Mouse (Mus musculus) pancreas, adult 10 weeks (tissue): ENCODE data around the gene Prss8. TPM values are rescaled to one million over a fixed set of nuclear protein-coding genes. Genes with fewer than 3 reads are reported as not detected.

ENCODE experiments used
- polyA plus RNA-seq: library from polyadenylated mRNA; stranded (reverse); fragments of 350-450 nt; fragmentation: Illumina TruSeq; extraction: RNeasy Lipid Tissue Mini Kit (QIAGEN cat#74804); gene quantifications from one replicate; pipeline ENCODE4 v1.2.3, GENCODE M21; 2015; ENCODE audit warnings: low read depth, low replicate concordance; ENCODE audit not compliant: insufficient read depth

Prss8 gene
- 37.0 TPM for polyA plus RNA-seq

GRCm38 (mm10) chr7:127929923-127930322 lies at the start of gene Prss8:
TSS of gene Prss8 (minus strand) at chr7:127930104.

GRCm38 (mm10) chr7:127967004-127967921 lies 37.4 kb upstream of the Prss8 start, which contains the start of gene Fus:
TSS of gene Fus (plus strand) at chr7:127967457.

GRCm38 (mm10) chr7:127946470-127947023 lies 16.6 kb upstream of the Prss8 start, which contains the start of gene Prss36:
TSS of gene Prss36 (minus strand) at chr7:127946725.

GRCm38 (mm10) chr7:127912190-127912871 lies 17.6 kb downstream of the Prss8 start, which contains the start of gene Kat8:
TSS of gene Kat8 (plus strand) at chr7:127912516.

GRCm38 (mm10) chr7:127903971-127904796 lies 25.7 kb downstream of the Prss8 start, which contains the start of gene Bckdk:
TSS of gene Bckdk (plus strand) at chr7:127904082.

GRCm38 (mm10) chr7:127895442-127895841 lies 34.5 kb downstream of the Prss8 start, which contains the start of the genes Gm21974 and Vkorc1:
TSS of gene Gm21974 (minus strand) at chr7:127895454.
TSS of gene Vkorc1 (minus strand) at chr7:127895617.

GRCm38 (mm10) chr7:127890798-127891197 lies 39.1 kb downstream of the Prss8 start, which contains the start of gene Prss53:
TSS of gene Prss53 (minus strand) at chr7:127890970.

GRCm38 (mm10) chr7:127876467-127877348 lies 53.2 kb downstream of the Prss8 start, which contains the start of gene Zfp668:
TSS of gene Zfp668 (minus strand) at chr7:127876828.

GRCm38 (mm10) chr7:127876041-127876466 lies 53.9 kb downstream of the Prss8 start, which contains the start of gene Zfp646:
TSS of gene Zfp646 (plus strand) at chr7:127876221.

Other genes with a start within 250 kb of the Prss8 start
- gene Bcl7c, start 221.2 kb downstream of the Prss8 start, polyA plus RNA-seq = 12.7 TPM
- 1.5 TPM for gene Ctf1, start 217.4 kb downstream of the Prss8 start, polyA plus RNA-seq
- gene Ctf2, start 197.9 kb downstream of the Prss8 start, polyA plus RNA-seq = not detected
- 3.7 TPM for gene Fbxl19, start 185.6 kb downstream of the Prss8 start, polyA plus RNA-seq
- gene Orai3, start 160.3 kb downstream of the Prss8 start, polyA plus RNA-seq = 5.9 TPM
- gene Setd1a, start 153.4 kb downstream of the Prss8 start, polyA plus RNA-seq = 5.8 TPM
- 1.5 TPM for gene Gm49388, start 144.5 kb downstream of the Prss8 start, polyA plus RNA-seq
- gene Hsd3b7, start 129.5 kb downstream of the Prss8 start, polyA plus RNA-seq = 26.3 TPM
- 32.5 TPM for gene Stx4a, start 105.8 kb downstream of the Prss8 start, polyA plus RNA-seq
- 0.92 TPM for gene Stx1b, start 105.6 kb downstream of the Prss8 start, polyA plus RNA-seq
- 6.2 TPM for gene Zfp646, start 53.9 kb downstream of the Prss8 start, polyA plus RNA-seq
- 0.57 TPM for gene Zfp668, start 53.3 kb downstream of the Prss8 start, polyA plus RNA-seq
- 34.6 TPM for gene Prss53, start 39.1 kb downstream of the Prss8 start, polyA plus RNA-seq
- not detected for gene Gm21974, start 34.6 kb downstream of the Prss8 start, polyA plus RNA-seq
- 46.0 TPM for gene Vkorc1, start 34.5 kb downstream of the Prss8 start, polyA plus RNA-seq
- gene Bckdk, start 26.0 kb downstream of the Prss8 start, polyA plus RNA-seq = 50.9 TPM
- 8.2 TPM for gene Kat8, start 17.6 kb downstream of the Prss8 start, polyA plus RNA-seq
- gene Prss36, start 16.6 kb upstream of the Prss8 start, polyA plus RNA-seq = 7.1 TPM
- 87.1 TPM for gene Fus, start 37.4 kb upstream of the Prss8 start, polyA plus RNA-seq
- gene Pycard, start 63.8 kb upstream of the Prss8 start, polyA plus RNA-seq = 2.8 TPM
- not detected for gene Trim72, start 73.8 kb upstream of the Prss8 start, polyA plus RNA-seq
- 2.1 TPM for gene Itgam, start 132.5 kb upstream of the Prss8 start, polyA plus RNA-seq
- not detected for gene Gm49368, start 132.6 kb upstream of the Prss8 start, polyA plus RNA-seq
- 0.70 TPM for gene Itgax, start 199.4 kb upstream of the Prss8 start, polyA plus RNA-seq
- gene Itgad, start 224.3 kb upstream of the Prss8 start, polyA plus RNA-seq = not detected